Mouse (Mus musculus): ENCODE results near the gene Aadac.

Gene Aadac

DNA sequence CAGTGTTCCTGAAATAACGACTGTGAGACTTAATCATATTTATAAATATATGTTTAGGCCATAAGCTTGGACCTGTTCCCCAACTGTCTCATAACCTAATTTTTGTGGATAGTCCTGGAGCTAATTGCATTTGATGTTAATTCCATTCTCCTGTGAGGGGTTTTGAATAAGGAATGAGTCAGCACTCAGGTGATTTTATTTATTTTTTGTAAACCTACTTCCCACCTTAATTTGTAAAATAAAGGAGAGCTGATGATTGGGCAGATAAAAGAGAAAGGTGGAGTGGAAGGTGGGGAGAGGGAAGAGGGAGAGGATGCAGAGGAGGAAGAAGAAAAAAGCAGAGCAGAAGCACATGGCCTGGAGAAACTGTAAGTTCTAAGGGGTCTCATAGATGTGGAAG is at the start of gene Aadac:
TSS of gene Aadac (plus strand) at position 301 of the 400 bp plus-strand sequence.
- DNase-seq = no peak

DNA sequence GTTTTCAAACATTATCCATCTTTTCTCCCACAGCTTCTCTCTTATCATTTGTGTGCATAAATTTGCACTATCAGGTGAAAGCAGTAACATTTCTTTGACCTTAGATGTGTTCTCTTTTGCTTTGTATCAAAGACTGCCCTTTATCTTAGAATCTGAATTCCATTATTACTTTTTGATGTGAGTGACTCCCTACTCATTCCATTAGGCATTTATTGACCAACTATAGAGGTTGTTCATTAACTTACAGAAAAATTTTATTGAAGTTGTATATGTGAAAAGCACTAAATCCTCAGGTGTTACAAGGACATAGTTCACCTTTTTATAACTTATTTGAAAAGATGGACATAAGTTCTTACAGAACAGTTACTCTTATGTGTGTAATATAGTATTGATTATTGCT is 21.9 kb upstream of the Aadac start:
- no peak for DNase-seq

- no peak for DNase-seq
Observed at GRCm38 (mm10) chr3:60006443-60006842, 19.1 kb upstream of the Aadac start, which contains the start of gene Aadacl2. Aadacl2 (plus strand) TSS chr3:60006743.

DNA sequence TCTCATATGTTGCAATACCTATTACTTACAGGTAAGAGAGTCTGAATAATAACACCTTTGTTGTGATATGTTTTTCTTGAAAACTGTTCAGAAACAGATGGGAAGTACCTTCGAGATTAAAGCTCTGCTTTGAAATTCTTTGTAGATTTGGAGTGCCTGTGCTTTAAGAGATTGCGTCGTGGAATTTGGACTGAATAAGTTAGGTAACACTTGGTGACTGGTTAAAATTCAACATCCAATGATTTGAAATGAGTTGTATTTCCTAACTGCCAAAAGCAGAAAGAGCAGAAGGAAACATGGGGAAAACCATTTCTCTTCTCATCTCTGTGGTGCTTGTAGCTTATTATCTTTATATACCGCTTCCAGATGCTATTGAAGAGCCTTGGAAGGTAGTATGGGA is 6.0 kb downstream of the Aadac start:
- DNase-seq = no peak

DNA sequence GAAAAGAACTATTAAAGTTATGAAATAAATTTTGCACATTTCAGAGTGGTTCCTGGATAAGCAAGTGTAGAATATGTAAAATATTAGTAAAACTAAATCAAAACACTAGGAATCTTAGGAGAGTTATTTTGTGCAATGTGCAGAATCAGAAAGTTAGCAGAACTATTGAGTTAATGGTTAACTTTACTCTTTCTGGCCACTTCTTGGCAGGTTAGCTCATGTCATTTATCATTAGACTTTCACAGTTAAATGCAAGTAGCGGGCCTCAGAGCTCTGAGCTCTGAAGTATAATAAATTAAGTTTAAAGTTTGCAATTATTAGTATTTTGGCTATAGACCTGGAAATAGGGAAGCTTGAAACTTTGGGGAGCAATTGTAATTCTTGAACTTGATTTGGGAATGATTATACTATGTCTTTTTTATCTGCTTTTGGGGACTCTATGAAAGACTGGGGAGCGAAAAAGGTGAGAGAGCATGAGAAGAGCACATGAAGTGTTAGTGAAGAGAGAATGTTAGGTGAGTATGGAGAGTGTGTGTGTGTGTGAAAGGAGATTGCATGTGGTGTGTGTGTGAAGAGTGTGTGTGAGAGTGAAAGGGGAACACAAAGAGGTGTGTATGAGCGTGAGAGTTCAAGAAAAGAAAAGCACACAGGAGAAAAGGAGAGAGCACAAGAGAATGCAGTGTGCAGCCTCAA is 20.9 kb downstream of the Aadac start:
- no peak for DNase-seq

DNA sequence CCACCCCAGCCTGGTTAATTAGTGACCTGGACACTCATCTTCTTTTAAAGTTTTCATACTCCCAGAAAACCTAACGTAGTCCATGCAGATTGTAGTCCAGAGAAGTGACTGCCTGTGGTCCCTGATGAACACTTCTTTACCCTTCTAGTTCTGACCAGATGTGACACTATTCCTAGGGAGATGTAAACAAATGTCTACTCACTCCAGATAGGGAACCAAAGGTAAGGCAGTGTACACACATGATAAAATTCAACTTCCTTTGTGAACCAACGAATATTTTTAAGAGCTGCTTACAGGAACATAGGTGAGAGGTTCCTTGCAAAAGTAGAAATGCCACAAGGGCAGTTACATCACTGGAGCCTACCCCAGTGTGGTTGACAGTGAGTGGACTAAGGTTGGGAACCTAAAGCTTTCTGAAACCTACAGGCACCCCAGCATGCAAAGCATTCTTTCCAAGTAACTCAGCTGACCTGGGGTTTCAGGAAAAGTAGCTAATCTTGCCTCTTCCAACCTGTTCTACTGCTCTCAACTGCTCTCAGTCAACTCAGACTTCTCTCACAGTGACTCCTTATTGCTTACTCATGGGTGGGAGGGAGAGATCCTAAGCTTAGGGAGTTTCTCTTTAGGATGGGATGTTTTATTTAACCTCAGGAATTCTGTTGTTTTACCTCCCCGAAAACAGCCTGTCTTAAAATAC is 27.9 kb downstream of the Aadac start:
- no peak for DNase-seq

GRCm38 (mm10) chr3:60053931-60054330 is 28.4 kb downstream of the Aadac start:
- DNase-seq = no peak

DNA sequence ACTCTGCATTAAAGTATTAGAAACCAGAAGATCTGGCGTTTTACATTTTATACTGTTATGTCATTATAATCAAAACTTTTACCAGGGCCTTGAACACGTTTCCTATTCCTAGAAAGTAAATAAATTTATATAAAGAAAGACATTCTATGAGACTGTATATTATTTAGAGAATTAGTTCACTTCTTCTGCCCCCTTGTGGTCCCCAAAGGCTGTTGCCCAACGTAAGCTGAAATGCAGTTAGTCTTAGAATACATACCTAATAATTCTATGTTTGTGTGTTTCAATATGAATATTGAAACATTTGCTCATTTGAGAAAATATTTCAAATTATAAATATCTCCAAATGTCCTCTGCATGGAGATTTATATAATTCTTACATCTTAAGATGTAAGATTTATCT is 30.9 kb downstream of the Aadac start:
- DNase-seq = no peak

DNA sequence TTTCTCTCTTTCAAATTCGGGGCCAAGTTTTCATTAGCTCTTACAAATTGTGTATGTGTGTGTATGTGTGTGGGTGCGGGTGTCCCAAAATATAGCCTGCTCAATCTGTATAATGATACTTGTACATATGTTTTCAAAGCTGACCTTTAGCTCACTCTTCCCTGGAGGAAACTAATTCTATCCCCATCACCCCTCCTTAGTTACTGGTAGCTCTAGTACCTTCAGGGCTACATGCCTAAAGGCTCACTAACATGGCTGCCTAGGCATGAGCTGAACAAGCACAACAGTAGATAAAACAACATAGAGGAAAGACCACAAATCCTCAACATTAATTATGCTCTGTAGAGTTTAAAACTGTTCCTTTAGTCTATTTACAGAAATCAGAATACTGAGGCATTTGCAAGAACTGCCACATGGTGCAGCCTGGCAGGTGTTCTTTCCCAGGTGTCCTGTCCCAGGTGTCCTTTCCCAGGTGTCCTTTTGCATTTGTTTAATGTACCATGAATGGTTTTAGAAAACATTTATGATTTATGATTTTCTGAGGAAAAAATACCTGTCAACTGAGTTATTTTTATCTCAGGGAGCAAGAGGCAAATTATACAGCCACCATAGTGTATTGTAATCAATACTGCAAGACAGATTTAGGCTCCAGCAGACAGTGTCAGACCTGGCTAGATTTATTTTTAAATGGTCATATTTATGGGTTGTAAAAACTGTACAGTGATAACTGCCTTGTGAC is 31.7 kb downstream of the Aadac start:
- DNase-seq = peak; percentile 62

GRCm38 (mm10) chr3:60057809-60058082 is 32.2 kb downstream of the Aadac start:
- no peak for DNase-seq

DNA sequence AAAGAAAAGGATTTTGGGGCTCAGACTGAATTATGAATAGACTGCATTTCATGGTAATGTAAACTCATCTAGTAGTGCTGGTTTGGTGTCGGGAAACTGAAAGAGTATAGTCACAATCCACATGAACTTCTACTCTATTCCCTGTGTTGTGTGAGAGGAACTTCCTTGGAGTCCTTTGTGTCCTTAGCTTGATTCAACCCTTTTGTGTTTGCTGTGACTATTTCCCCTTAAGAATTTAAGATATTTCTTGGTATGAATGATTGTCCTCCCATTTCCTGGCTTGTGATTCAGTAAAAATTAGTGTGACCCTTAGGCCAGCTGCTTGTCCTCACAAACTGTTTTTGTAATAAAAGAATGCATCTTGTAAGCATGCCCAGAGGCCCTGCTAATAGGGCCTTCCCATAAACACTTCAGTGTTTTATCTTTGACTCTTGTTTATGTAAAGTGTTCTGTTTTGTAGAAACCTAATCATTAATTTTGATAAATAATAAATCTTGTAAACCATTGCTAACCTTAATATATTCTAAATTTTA is 53.4 kb downstream of the Aadac start:
- DNase-seq = no peak

DNA sequence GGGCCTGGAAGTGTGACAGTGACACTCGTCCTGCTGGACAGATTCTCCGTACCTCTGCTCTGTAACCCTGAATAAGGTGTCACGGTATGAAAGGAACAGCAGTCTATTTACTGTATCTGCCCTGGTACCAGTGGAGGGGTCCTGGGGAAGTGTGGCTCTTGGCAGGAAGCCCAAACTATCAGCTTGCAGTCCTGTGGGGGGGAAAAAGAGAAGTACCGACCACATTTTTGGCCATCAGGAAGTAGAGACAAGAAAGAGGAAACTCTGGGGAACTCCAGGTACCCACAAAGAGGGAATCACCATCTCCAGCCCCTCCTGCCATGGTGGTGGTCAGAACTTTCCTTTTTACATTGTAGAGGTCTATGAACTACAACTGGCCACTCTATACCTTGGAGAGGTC is 55.1 kb downstream of the Aadac start:
- DNase-seq = no peak

DNA sequence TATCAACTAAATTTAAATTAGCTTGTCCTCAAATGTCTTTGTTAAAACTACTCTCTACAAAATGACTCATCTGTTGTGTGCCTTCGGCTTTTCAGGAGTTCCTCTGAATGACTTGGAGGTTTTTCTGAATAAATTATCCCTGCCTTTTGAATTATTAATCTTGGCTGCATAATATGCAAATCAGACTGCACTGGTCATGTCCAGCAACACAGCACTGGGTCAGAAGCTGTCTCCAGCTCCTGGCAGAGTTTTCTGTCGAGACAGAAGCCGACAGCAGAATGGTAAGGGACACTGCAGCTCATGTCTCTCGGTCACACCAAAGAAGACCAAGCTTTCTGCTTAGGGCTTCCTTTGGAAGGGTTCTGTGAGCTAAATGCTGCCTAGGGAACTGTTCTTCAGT is 56.1 kb downstream of the Aadac start, which contains the start of gene Sucnr1:
TSS of gene Sucnr1 (plus strand) at position 222 of the 400 bp plus-strand sequence.
- no peak for DNase-seq

- DNase-seq = no peak
Observed at GRCm38 (mm10) chr3:60082746-60083145, 57.2 kb downstream of the Aadac start.

- DNase-seq = no peak
Observed at GRCm38 (mm10) chr3:60085729-60086128, 60.2 kb downstream of the Aadac start.
